Mouse (Mus musculus) heart, embryonic 12.5 days (tissue): ENCODE data around the gene BC030499. TPM values are rescaled to one million over a fixed set of nuclear protein-coding genes. Genes with fewer than 3 reads are reported as not detected.

Experiments used
- ATAC-seq: fragments of 200-750 bp; cut with Nextera tagmentation; 2 replicates; pipeline ENCODE4 v1.8.0; 2017; ENCODE audit warnings: moderate TSS enrichment, moderate library complexity; ENCODE audit not compliant: insufficient number of reproducible peaks, low FRiP score
- H3K27ac ChIP-seq: fragments of 300-500 bp; sonication (generic); 2 replicates; pipeline ENCODE4 v1.5.1; 2016; ENCODE audit warnings: mild to moderate bottlenecking, moderate library complexity; ENCODE audit not compliant: poor library complexity, severe bottlenecking
- H3K27me3 ChIP-seq: fragments of 300-500 bp; sonication (generic); replicated peaks from 2 replicates; pipeline ENCODE4 v1.6.1; 2016; ENCODE audit warnings: mild to moderate bottlenecking, moderate library complexity
- H3K36me3 ChIP-seq: fragments of 300-500 bp; sonication (generic); 2 replicates; pipeline ENCODE4 v1.6.1; 2016; ENCODE audit warnings: mild to moderate bottlenecking, moderate library complexity
- H3K4me1 ChIP-seq: fragments of 300-500 bp; sonication (generic); replicated peaks from 2 replicates; pipeline ENCODE4 v1.6.1; 2016; ENCODE audit warnings: mild to moderate bottlenecking
- H3K4me2 ChIP-seq: fragments of 300-500 bp; sonication (generic); 2 replicates; pipeline ENCODE4 v1.6.1; 2016; ENCODE audit warnings: mild to moderate bottlenecking, moderate library complexity
- H3K4me3 ChIP-seq: fragments of 300-500 bp; sonication (generic); 2 replicates; pipeline ENCODE4 v1.5.1; 2016; ENCODE audit warnings: mild to moderate bottlenecking
- H3K9ac ChIP-seq: fragments of 300-500 bp; sonication (generic); 2 replicates; pipeline ENCODE4 v1.6.1; 2016; ENCODE audit warnings: mild to moderate bottlenecking, moderate library complexity
- H3K9me3 ChIP-seq: fragments of 300-500 bp; sonication (generic); replicated peaks from 2 replicates; pipeline ENCODE4 v1.6.1; 2016; ENCODE audit warnings: mild to moderate bottlenecking, moderate library complexity
- WGBS: fragments of 180-500 bp; shearing (Covaris S2); methylation state at CpG from one replicate; pipeline ENCODE4 v1.1.7; 2016; 5-methylcytosine and 5-hydroxymethylcytosine counted together
- polyA plus RNA-seq: library from polyadenylated mRNA; unstranded; fragments of >200 nt; fragmentation: Nextera tagmentation; extraction: Ambion mirVana; gene quantifications from 2 replicates; pipeline ENCODE4 v1.2.1, GENCODE M21; 2016

The BC030499 gene
- polyA plus RNA-seq, 1 experiment from 2014 or later: 0.54 TPM

GRCm38 (mm10) chr11:78310861-78311511, 20.3 kb downstream of the BC030499 start:
- H3K4me1 ChIP-seq: no peaks in the 10 kb centered on the region
- no peak for ATAC-seq
- no peak overlapping the region for H3K9ac ChIP-seq
- no peak overlapping the region for H3K4me2 ChIP-seq
- no peaks in the 10 kb centered on the region for H3K27me3 ChIP-seq
- peaks cover 77% of the 10 kb centered on the region for H3K36me3 ChIP-seq
- no peak overlapping the region for H3K27ac ChIP-seq
- H3K4me3 ChIP-seq: no peak overlapping the region
- WGBS: 96% methylated on average over 8 of the region's 8 CpGs
- no peaks in the 10 kb centered on the region for H3K9me3 ChIP-seq

GRCm38 (mm10) chr11:78313662-78314061, 23.0 kb downstream of the BC030499 start:
- no peak overlapping the region for H3K27ac ChIP-seq
- H3K27me3 ChIP-seq: no peaks in the 10 kb centered on the region
- peaks cover 86% of the 10 kb centered on the region for H3K36me3 ChIP-seq
- WGBS: 88% methylated on average over 2 of the region's 2 CpGs
- no peak overlapping the region for H3K9ac ChIP-seq
- H3K9me3 ChIP-seq: no peaks in the 10 kb centered on the region
- ATAC-seq: no peak
- H3K4me2 ChIP-seq: no peak overlapping the region
- no peak overlapping the region for H3K4me3 ChIP-seq
- H3K4me1 ChIP-seq: no peaks in the 10 kb centered on the region

- no peak overlapping the region for H3K4me3 ChIP-seq
- no peaks in the 10 kb centered on the region for H3K9me3 ChIP-seq
- H3K36me3 ChIP-seq: peaks cover 87% of the 10 kb centered on the region
- H3K4me1 ChIP-seq: peaks cover 12% of the 10 kb centered on the region
- H3K27ac ChIP-seq: no peak overlapping the region
- no peak overlapping the region for H3K9ac ChIP-seq
- ATAC-seq: no peak
- no peak overlapping the region for H3K4me2 ChIP-seq
- 89% methylated on average over 2 of the region's 2 CpGs for WGBS
- no peaks in the 10 kb centered on the region for H3K27me3 ChIP-seq
These were observed 27.8 kb downstream of the BC030499 start for GRCm38 (mm10) chr11:78318411-78318810.

GRCm38 (mm10) chr11:78322076-78322831, 31.6 kb downstream of the BC030499 start:
- H3K4me3 ChIP-seq: peak overlapping the region; percentile 16; the same call in 1 of the 2 replicates
- H3K36me3 ChIP-seq: peaks cover 50% of the 10 kb centered on the region

GRCm38 (mm10) chr11:78322860-78323259, 32.2 kb downstream of the BC030499 start, which contains the start of gene Aldoc:
Gene Aldoc (plus strand): TSS chr11:78322968.
- peaks cover 44% of the 10 kb centered on the region for H3K36me3 ChIP-seq
- peak; percentile 93 for ATAC-seq
- no peaks in the 10 kb centered on the region for H3K9me3 ChIP-seq
- H3K4me2 ChIP-seq: peak within 1 kb of the TSS; percentile 55
- H3K27ac ChIP-seq: peak within 1 kb of the TSS; percentile 46
- H3K4me3 ChIP-seq: peak within 1 kb of the TSS; percentile 16
- no peaks in the 10 kb centered on the region for H3K27me3 ChIP-seq
- WGBS: 3% methylated on average over 15 of the region's 15 CpGs
- H3K4me1 ChIP-seq: peaks cover 19% of the 10 kb centered on the region
- peak within 1 kb of the TSS; percentile 13; the same call in 1 of the 2 replicates for H3K9ac ChIP-seq

More at GRCm38 (mm10) chr11:78322076-78322831, 31.6 kb downstream of the BC030499 start:
- Histone ChIP-seq H3K4me1 (peaks cover 19% of the 10 kb centered on the region), H3K9me3 (no peaks in the 10 kb centered on the region), H3K27ac (peak overlapping the region; percentile 46), H3K9ac (no peak overlapping the region), H3K27me3 (no peaks in the 10 kb centered on the region), H3K4me2 (peak overlapping the region; percentile 55)
- 0 out of 2 replicates have a peak, but pooled peaks have one; percentile 16 for ATAC-seq
- 53% methylated on average over 2 of the region's 2 CpGs for WGBS

GRCm38 (mm10) chr11:78324000-78324785, 33.6 kb downstream of the BC030499 start:
- Histone ChIP-seq H3K9ac (no peak overlapping the region), H3K9me3 (no peaks in the 10 kb centered on the region), H3K4me3 (no peak overlapping the region), H3K27me3 (no peaks in the 10 kb centered on the region), H3K4me1 (peaks cover 23% of the 10 kb centered on the region), H3K27ac (no peak overlapping the region), H3K36me3 (peaks cover 31% of the 10 kb centered on the region), H3K4me2 (no peak overlapping the region)
- no peak for ATAC-seq
- 86% methylated on average over 15 of the region's 15 CpGs for WGBS

GRCm38 (mm10) chr11:78324965-78325364, 34.3 kb downstream of the BC030499 start:
- no peaks in the 10 kb centered on the region for H3K9me3 ChIP-seq
- H3K36me3 ChIP-seq: peaks cover 23% of the 10 kb centered on the region
- no peak overlapping the region for H3K27ac ChIP-seq
- H3K4me2 ChIP-seq: no peak overlapping the region
- no peak overlapping the region for H3K4me3 ChIP-seq
- no peak for ATAC-seq
- 91% methylated on average over 12 of the region's 12 CpGs for WGBS
- H3K9ac ChIP-seq: no peak overlapping the region
- peaks cover 25% of the 10 kb centered on the region for H3K4me1 ChIP-seq
- H3K27me3 ChIP-seq: no peaks in the 10 kb centered on the region

- no peak overlapping the region for H3K4me3 ChIP-seq
- 91% methylated on average over 4 of the region's 4 CpGs for WGBS
- H3K9me3 ChIP-seq: no peaks in the 10 kb centered on the region
- H3K36me3 ChIP-seq: peaks cover 6% of the 10 kb centered on the region; the same call in 1 of the 2 replicates
- no peak for ATAC-seq
- no peak overlapping the region for H3K9ac ChIP-seq
- H3K4me2 ChIP-seq: no peak overlapping the region
- no peak overlapping the region for H3K27ac ChIP-seq
- H3K27me3 ChIP-seq: no peaks in the 10 kb centered on the region
- H3K4me1 ChIP-seq: peaks cover 24% of the 10 kb centered on the region
These were observed 36.6 kb downstream of the BC030499 start for GRCm38 (mm10) chr11:78327215-78327614.

GRCm38 (mm10) chr11:78327634-78328511, 37.2 kb downstream of the BC030499 start, which contains the start of gene Pigs:
Gene Pigs (plus strand): TSS chr11:78328415.
- Histone ChIP-seq H3K4me3 (peak within 1 kb of the TSS; percentile 77), H3K4me2 (peak within 1 kb of the TSS; percentile 97), H3K36me3 (peaks cover 12% of the 10 kb centered on the region), H3K27me3 (no peaks in the 10 kb centered on the region), H3K4me1 (peaks cover 17% of the 10 kb centered on the region), H3K9ac (peak within 1 kb of the TSS; percentile 85), H3K27ac (no peak within 1 kb of the TSS), H3K9me3 (no peaks in the 10 kb centered on the region)
- 11% methylated on average over 37 of the region's 37 CpGs for WGBS
- peak; percentile 95 for ATAC-seq

GRCm38 (mm10) chr11:78328512-78329056, 37.9 kb downstream of the BC030499 start:
- Histone ChIP-seq H3K4me2 (peak overlapping the region; percentile 97), H3K9me3 (no peaks in the 10 kb centered on the region), H3K27me3 (no peaks in the 10 kb centered on the region), H3K4me1 (peaks cover 11% of the 10 kb centered on the region), H3K27ac (no peak overlapping the region), H3K4me3 (peak overlapping the region; percentile 77), H3K36me3 (peaks cover 19% of the 10 kb centered on the region), H3K9ac (peak overlapping the region; percentile 85)
- 2% methylated on average over 36 of the region's 41 CpGs for WGBS
- ATAC-seq: peak; percentile 63
